Mouse (Mus musculus): ENCODE measurements around the gene Cntn1. TPM values are rescaled to one million over a fixed set of nuclear protein-coding genes. Genes with fewer than 3 reads are reported as not detected.

Gene Cntn1
- 0.72 and 0.76 TPM in 2 replicates for polyA plus RNA-seq (2011; ENCODE audit: insufficient read depth, insufficient read length, low read depth, missing spikeins)

DNA sequence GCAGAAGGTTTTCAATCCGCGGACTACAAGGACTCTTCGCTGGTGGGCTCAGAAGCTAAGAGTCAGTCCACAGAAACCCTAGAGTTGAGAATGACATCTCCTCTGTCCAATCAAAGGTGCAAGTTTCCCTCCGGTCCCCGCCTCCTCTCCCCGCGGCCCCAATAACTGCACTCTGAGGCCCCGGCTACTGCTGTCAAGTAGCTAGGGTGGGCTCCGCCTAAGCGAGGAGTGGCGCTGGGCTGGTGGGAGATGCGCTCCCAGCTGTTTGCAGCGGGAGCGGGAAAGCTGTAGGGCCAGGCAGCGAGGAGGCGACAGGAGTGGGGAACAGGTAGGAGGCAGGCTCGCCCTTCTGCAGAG, at the start of gene Cntn1:
TSS of gene Cntn1 (plus strand) at position 170 of the 357 bp plus-strand sequence.
- no peaks in the 10 kb centered on the region for H3K36me3 ChIP-seq (ENCODE audit: control insufficient read depth, insufficient read depth, low read length, poor library complexity, severe bottlenecking)
- no peaks in the 10 kb centered on the region for H3K4me1 ChIP-seq (ENCODE audit: control insufficient read depth, insufficient read depth, low read length)
- H3K9ac ChIP-seq (ENCODE audit: low read depth, poor library complexity, severe bottlenecking), result peak within 1 kb of the TSS; percentile 14; the same call in 1 of the 2 replicates
- peak within 1 kb of the TSS; percentile 58 for H3K4me3 ChIP-seq (ENCODE audit: low read depth, low read length)
- H3K9me3 ChIP-seq (replicated peaks; ENCODE audit: control insufficient read depth, insufficient read depth, low read length, poor library complexity, severe bottlenecking), result no peaks in the 10 kb centered on the region
- H3K27ac ChIP-seq (ENCODE audit: insufficient read depth, low read length), result no peak within 1 kb of the TSS
- TF ChIP-seq CTCF (IDR thresholded peaks at IDR 0.05; ENCODE audit: low read depth, low read length) (no peak), POLR2A (IDR thresholded peaks at IDR 0.05; ENCODE audit: insufficient read depth, low read length) (no peak), EP300 (IDR thresholded peaks at IDR 0.05; ENCODE audit: insufficient read depth, low read depth, low read length) (no peak)
- H3K27me3 ChIP-seq (ENCODE audit: control insufficient read depth, insufficient read depth, low read length, poor library complexity, severe bottlenecking), result peaks cover 10% of the 10 kb centered on the region

DNA sequence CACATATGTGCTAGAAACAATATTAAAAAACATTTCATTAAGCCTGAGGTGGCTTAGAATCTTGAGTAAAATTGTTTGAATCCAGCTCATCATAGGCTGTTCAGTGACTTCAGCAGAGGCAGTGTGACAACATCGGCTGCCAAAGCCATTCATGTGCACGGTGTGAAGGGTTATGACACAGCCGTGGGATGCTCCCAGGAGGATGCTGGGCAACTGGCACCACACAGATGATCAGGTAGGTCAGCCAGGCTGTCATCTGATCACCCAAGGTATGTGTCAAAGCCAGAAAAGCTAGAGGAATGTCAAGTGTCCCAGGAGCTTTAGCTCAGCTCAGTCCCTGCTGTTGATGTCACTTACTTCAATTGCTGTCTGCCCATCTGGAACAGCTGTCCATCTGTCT, 49.5 kb upstream of the Cntn1 start:
- Histone ChIP-seq H3K27me3 (ENCODE audit: control insufficient read depth, insufficient read depth, low read length, poor library complexity, severe bottlenecking) (no peaks in the 10 kb centered on the region), H3K4me1 (ENCODE audit: control insufficient read depth, insufficient read depth, low read length) (no peaks in the 10 kb centered on the region), H3K27ac (ENCODE audit: insufficient read depth, low read length) (no peak overlapping the region), H3K36me3 (ENCODE audit: control insufficient read depth, insufficient read depth, low read length, poor library complexity, severe bottlenecking) (no peaks in the 10 kb centered on the region), H3K9me3 (replicated peaks; ENCODE audit: control insufficient read depth, insufficient read depth, low read length, poor library complexity, severe bottlenecking) (no peaks in the 10 kb centered on the region), H3K9ac (ENCODE audit: low read depth, poor library complexity, severe bottlenecking) (no peak overlapping the region), H3K4me3 (ENCODE audit: low read depth, low read length) (no peak overlapping the region)
- TF ChIP-seq POLR2A (IDR thresholded peaks at IDR 0.05; ENCODE audit: insufficient read depth, low read length), result no peak
- TF ChIP-seq EP300 (IDR thresholded peaks at IDR 0.05; ENCODE audit: insufficient read depth, low read depth, low read length), result no peak
- TF ChIP-seq CTCF (IDR thresholded peaks at IDR 0.05; ENCODE audit: low read depth, low read length), result no peak

DNA sequence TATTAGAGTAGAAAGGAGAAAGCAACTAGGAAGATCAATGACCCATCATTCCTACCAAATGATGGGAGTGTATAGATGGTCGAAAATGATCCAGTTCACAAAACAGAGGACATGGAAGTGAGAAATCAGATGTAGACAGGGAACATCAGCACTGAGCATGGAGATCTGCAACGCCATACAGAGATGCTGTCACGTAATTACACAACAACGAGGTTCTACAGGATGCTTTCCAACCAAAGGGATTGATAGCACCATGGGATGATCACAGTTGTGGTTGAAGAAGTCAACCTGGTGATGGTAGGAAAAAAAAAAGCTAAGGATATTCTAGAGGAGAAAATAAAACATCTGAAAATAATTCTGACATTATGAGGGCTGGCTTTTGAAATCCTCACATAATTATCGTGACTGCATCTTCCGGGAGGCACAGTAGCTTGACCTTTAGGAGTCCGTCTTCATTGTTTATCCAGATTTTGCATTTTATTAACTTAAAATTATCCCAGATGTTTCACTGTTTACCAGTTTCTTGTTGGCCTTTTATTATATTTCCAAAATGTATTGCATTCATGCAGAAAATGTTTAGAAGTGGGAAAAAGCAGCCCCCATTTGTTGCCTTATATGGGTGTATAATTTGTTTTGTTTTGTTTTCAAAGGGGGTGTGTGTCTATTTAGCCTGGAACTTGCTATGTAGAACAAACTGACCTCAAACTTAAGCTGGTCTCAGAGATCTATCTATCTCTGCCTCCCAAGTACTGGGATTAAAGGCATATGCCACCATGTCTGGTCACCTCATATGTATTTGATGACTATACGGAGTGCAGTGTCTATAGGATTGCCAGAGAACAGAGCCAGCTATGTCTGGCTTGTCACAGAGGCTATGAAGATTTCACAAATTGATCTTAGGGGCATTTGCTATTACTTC, 38.5 kb upstream of the Cntn1 start:
- H3K9me3 ChIP-seq (replicated peaks; ENCODE audit: control insufficient read depth, insufficient read depth, low read length, poor library complexity, severe bottlenecking), result no peaks in the 10 kb centered on the region
- H3K36me3 ChIP-seq (ENCODE audit: control insufficient read depth, insufficient read depth, low read length, poor library complexity, severe bottlenecking), result no peaks in the 10 kb centered on the region
- no peaks in the 10 kb centered on the region for H3K4me1 ChIP-seq (ENCODE audit: control insufficient read depth, insufficient read depth, low read length)
- TF ChIP-seq EP300 (IDR thresholded peaks at IDR 0.05; ENCODE audit: insufficient read depth, low read depth, low read length) (no peak), POLR2A (IDR thresholded peaks at IDR 0.05; ENCODE audit: insufficient read depth, low read length) (no peak), CTCF (IDR thresholded peaks at IDR 0.05; ENCODE audit: low read depth, low read length) (no peak)
- H3K9ac ChIP-seq (ENCODE audit: low read depth, poor library complexity, severe bottlenecking), result no peak overlapping the region
- H3K27ac ChIP-seq (ENCODE audit: insufficient read depth, low read length), result no peak overlapping the region
- no peak overlapping the region for H3K4me3 ChIP-seq (ENCODE audit: low read depth, low read length)
- H3K27me3 ChIP-seq (ENCODE audit: control insufficient read depth, insufficient read depth, low read length, poor library complexity, severe bottlenecking), result no peaks in the 10 kb centered on the region

DNA sequence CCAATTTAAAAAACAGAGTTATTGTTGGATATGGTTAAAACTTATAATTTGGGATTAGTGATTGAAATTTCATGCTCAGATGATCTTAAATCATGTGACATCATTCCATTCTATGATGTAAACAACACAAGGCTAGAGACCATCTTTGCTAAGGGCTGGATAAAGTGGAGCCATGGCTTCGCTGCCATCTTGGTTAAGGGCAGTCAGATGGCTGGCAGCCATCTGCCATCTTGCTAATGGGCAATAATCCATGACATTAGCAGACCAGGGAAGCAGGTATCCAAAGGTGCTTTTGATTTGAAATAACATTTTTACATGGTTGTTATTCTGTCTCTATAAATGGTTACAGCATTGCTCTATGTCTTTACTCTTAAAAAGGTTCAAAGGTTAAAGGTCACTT, 16.9 kb upstream of the Cntn1 start:
- H3K36me3 ChIP-seq (ENCODE audit: control insufficient read depth, insufficient read depth, low read length, poor library complexity, severe bottlenecking), result no peaks in the 10 kb centered on the region
- H3K27ac ChIP-seq (ENCODE audit: insufficient read depth, low read length), result no peak overlapping the region
- no peak overlapping the region for H3K4me3 ChIP-seq (ENCODE audit: low read depth, low read length)
- no peak overlapping the region for H3K9ac ChIP-seq (ENCODE audit: low read depth, poor library complexity, severe bottlenecking)
- H3K27me3 ChIP-seq (ENCODE audit: control insufficient read depth, insufficient read depth, low read length, poor library complexity, severe bottlenecking), result no peaks in the 10 kb centered on the region
- no peaks in the 10 kb centered on the region for H3K9me3 ChIP-seq (replicated peaks; ENCODE audit: control insufficient read depth, insufficient read depth, low read length, poor library complexity, severe bottlenecking)
- H3K4me1 ChIP-seq (ENCODE audit: control insufficient read depth, insufficient read depth, low read length), result no peaks in the 10 kb centered on the region
- no peak for TF ChIP-seq EP300 (IDR thresholded peaks at IDR 0.05; ENCODE audit: insufficient read depth, low read depth, low read length)
- TF ChIP-seq CTCF (IDR thresholded peaks at IDR 0.05; ENCODE audit: low read depth, low read length), result no peak
- no peak for TF ChIP-seq POLR2A (IDR thresholded peaks at IDR 0.05; ENCODE audit: insufficient read depth, low read length)

DNA sequence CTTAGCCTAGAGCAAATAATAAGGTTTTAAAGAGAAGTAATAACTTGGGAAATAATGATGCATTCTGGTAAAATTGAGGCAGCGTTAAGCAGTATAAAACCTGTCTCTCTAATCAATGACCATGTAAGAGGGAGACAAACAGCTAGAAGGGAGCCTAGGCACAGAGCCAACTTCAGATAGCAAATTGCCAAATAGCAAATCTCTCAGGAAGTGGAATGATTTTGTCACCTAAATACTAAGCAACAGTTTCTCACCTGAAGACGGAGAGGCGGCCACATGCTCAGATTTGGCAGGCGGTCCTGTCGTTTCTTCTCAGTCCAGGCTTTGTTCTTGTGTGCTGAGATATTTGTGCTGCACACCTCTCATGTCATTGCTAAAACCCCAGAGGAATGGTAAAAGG, 8.4 kb upstream of the Cntn1 start:
- H3K4me3 ChIP-seq (ENCODE audit: low read depth, low read length), result no peak overlapping the region
- H3K4me1 ChIP-seq (ENCODE audit: control insufficient read depth, insufficient read depth, low read length), result no peaks in the 10 kb centered on the region
- H3K9me3 ChIP-seq (replicated peaks; ENCODE audit: control insufficient read depth, insufficient read depth, low read length, poor library complexity, severe bottlenecking), result no peaks in the 10 kb centered on the region
- no peak overlapping the region for H3K27ac ChIP-seq (ENCODE audit: insufficient read depth, low read length)
- H3K9ac ChIP-seq (ENCODE audit: low read depth, poor library complexity, severe bottlenecking), result no peak overlapping the region
- no peak for TF ChIP-seq EP300 (IDR thresholded peaks at IDR 0.05; ENCODE audit: insufficient read depth, low read depth, low read length)
- no peak for TF ChIP-seq CTCF (IDR thresholded peaks at IDR 0.05; ENCODE audit: low read depth, low read length)
- no peak for TF ChIP-seq POLR2A (IDR thresholded peaks at IDR 0.05; ENCODE audit: insufficient read depth, low read length)
- no peaks in the 10 kb centered on the region for H3K36me3 ChIP-seq (ENCODE audit: control insufficient read depth, insufficient read depth, low read length, poor library complexity, severe bottlenecking)
- H3K27me3 ChIP-seq (ENCODE audit: control insufficient read depth, insufficient read depth, low read length, poor library complexity, severe bottlenecking), result no peaks in the 10 kb centered on the region

DNA sequence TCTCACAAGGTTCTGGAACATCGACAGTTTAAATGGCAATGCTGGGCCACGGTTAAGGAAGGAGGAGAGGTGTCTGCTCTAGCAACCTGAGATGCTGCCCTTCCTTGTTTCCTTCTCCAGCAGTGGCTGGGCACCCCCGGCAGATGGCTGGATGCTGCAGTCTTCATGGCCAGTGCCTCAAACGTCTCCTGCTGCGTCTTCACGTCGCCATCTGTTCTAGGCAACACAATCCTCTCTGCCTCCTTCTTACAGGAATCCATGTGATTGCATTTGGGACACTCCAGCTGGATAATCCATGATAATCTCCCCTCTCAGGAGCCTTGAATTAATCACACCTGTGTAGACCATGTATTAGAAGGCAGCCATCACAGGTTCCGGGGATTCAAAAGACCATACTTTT, 4.9 kb upstream of the Cntn1 start:
- H3K27me3 ChIP-seq (ENCODE audit: control insufficient read depth, insufficient read depth, low read length, poor library complexity, severe bottlenecking), result peaks cover 5% of the 10 kb centered on the region; the same call in 1 of the 2 replicates
- no peaks in the 10 kb centered on the region for H3K9me3 ChIP-seq (replicated peaks; ENCODE audit: control insufficient read depth, insufficient read depth, low read length, poor library complexity, severe bottlenecking)
- H3K9ac ChIP-seq (ENCODE audit: low read depth, poor library complexity, severe bottlenecking), result no peak overlapping the region
- no peaks in the 10 kb centered on the region for H3K4me1 ChIP-seq (ENCODE audit: control insufficient read depth, insufficient read depth, low read length)
- H3K36me3 ChIP-seq (ENCODE audit: control insufficient read depth, insufficient read depth, low read length, poor library complexity, severe bottlenecking), result no peaks in the 10 kb centered on the region
- no peak overlapping the region for H3K4me3 ChIP-seq (ENCODE audit: low read depth, low read length)
- H3K27ac ChIP-seq (ENCODE audit: insufficient read depth, low read length), result no peak overlapping the region
- TF ChIP-seq EP300 (IDR thresholded peaks at IDR 0.05; ENCODE audit: insufficient read depth, low read depth, low read length) (no peak), POLR2A (IDR thresholded peaks at IDR 0.05; ENCODE audit: insufficient read depth, low read length) (no peak), CTCF (IDR thresholded peaks at IDR 0.05; ENCODE audit: low read depth, low read length) (no peak)
